Mouse (Mus musculus) cerebellum, adult 2 months (tissue): ENCODE results near the gene Rhox3e. TPM values are rescaled to one million over a fixed set of nuclear protein-coding genes. Genes with fewer than 3 reads are reported as not detected.
"Not testable (repeated sequence)": the region's sequence is repeated elsewhere in the genome, so short reads cannot be mapped to it uniquely, and the experiment has no call there.

Source experiments
- DNase-seq, 2 experiments: peaks; one replicate each; pipeline ENCODE4 v3.0.0; 2021
- H3K27ac ChIP-seq: fragments of 200-500 bp; 2 replicates; pipeline ENCODE4 v1.5.1; 2012; ENCODE audit warnings: low read length, control low read depth, inconsistent platforms; ENCODE audit not compliant: insufficient read depth
- H3K27me3 ChIP-seq: fragments of 200-500 bp; 2 replicates; pipeline ENCODE4 v1.6.1; 2012; ENCODE audit warnings: inconsistent platforms, mild to moderate bottlenecking, low read length, moderate library complexity; ENCODE audit not compliant: control insufficient read depth, insufficient read depth
- H3K4me1 ChIP-seq: fragments of 200-500 bp; 2 replicates; pipeline ENCODE4 v1.6.1; 2011; ENCODE audit warnings: low read length; ENCODE audit not compliant: control insufficient read depth, insufficient read depth
- H3K4me3 ChIP-seq: fragments of 200-500 bp; replicated peaks from 2 replicates; pipeline ENCODE3; 2011; ENCODE audit warnings: mild to moderate bottlenecking, low read depth, low read length, control low read depth; ENCODE audit not compliant: insufficient read depth
- WGBS: fragments of 180-500 bp; shearing (Covaris S2); methylation state at CpG from one replicate; pipeline ENCODE4 v1.1.7; 2018; 5-methylcytosine and 5-hydroxymethylcytosine counted together
- polyA plus RNA-seq: library from polyadenylated mRNA; depleted of rRNA; stranded (reverse); fragments of >200 nt; gene quantifications from 2 replicates; pipeline ENCODE4 v1.2.3, GENCODE M21; 2012; rRNA removed

The Rhox3e gene
- polyA plus RNA-seq, result not detected in 2 replicates

DNA sequence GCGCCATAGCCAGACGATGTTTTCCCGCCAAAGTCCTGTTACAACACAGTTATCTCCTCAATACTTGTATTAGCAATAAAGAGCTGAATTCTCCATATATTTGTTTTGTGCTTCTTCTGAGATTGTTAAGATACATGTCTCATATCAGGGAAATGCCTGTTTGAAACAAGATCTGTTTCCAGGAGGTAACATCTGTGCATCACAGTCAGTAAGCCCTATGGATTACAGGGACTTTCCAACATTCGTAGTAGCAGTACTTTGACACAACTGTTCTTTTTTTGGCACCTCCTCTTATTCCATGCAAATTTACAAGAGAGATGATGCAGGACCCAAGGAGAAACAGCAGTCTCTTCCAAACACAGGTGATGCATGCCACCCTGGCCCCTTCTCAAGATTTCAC is at the start of gene Rhox3e:
Gene Rhox3e, plus strand, starts transcription at position 301 of the 400 bp plus-strand sequence.
- not testable (repeated sequence) for DNase-seq, H3K4me1 ChIP-seq, H3K4me3 ChIP-seq, H3K27me3 ChIP-seq, H3K27ac ChIP-seq
- no CpG with 5 or more reads among the region's 4 CpGs for WGBS

GRCm38 (mm10) chrX:37514059-37514458 is 27.8 kb upstream of the Rhox3e start, which contains the start of gene Rhox4d:
Rhox4d (plus strand) TSS chrX:37514359.
- not testable (repeated sequence) for H3K27ac ChIP-seq, H3K27me3 ChIP-seq, H3K4me3 ChIP-seq, H3K4me1 ChIP-seq, DNase-seq
- 91% methylated on average over 17 of the region's 18 CpGs for WGBS

- H3K4me3 ChIP-seq, DNase-seq, H3K27me3 ChIP-seq, H3K27ac ChIP-seq, H3K4me1 ChIP-seq: not testable (repeated sequence)
- WGBS, result 88% methylated on average over 2 of the region's 8 CpGs
Measured at GRCm38 (mm10) chrX:37530152-37530551, 11.7 kb upstream of the Rhox3e start, which contains the start of gene Rhox2e. Rhox2e (plus strand) TSS chrX:37530452.

DNA sequence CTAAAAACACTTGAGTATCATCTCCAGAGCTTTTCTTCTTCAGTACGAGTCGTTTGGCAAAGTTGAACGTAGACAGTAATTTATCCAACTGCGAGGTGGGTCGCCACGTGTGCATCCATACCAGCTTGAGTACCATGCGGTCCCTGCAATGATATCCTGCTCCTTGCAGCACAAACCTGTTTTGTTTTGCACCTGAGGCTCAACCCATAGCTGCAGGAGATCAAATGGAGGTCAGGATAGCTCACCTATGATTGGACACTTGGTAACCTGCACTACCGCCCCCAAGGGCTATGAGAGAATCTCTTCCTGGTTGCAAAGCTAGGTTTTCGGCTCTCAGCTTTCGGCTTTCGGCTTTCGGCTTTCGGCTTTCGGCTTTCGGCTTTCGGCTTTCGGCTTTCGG is 15.3 kb downstream of the Rhox3e start, which contains the start of gene Rhox4e:
Gene Rhox4e, plus strand, starts transcription at position 301 of the 400 bp plus-strand sequence.
- 95% methylated on average over 10 of the region's 18 CpGs for WGBS
- H3K27me3 ChIP-seq, H3K4me1 ChIP-seq, DNase-seq, H3K4me3 ChIP-seq, H3K27ac ChIP-seq: not testable (repeated sequence)

- not testable (repeated sequence) for H3K27me3 ChIP-seq, H3K27ac ChIP-seq, H3K4me1 ChIP-seq, H3K4me3 ChIP-seq, DNase-seq
- WGBS, result 97% methylated on average over 8 of the region's 8 CpGs
Measured at GRCm38 (mm10) chrX:37571105-37571504, 29.3 kb downstream of the Rhox3e start, which contains the start of gene Rhox2f. Rhox2f (plus strand) TSS chrX:37571405.

GRCm38 (mm10) chrX:37572638-37573037 is 30.8 kb downstream of the Rhox3e start:
- H3K27me3 ChIP-seq, DNase-seq, H3K4me1 ChIP-seq, H3K27ac ChIP-seq, H3K4me3 ChIP-seq: not testable (repeated sequence)
- WGBS, result 19% methylated on average over 2 of the region's 2 CpGs

DNA sequence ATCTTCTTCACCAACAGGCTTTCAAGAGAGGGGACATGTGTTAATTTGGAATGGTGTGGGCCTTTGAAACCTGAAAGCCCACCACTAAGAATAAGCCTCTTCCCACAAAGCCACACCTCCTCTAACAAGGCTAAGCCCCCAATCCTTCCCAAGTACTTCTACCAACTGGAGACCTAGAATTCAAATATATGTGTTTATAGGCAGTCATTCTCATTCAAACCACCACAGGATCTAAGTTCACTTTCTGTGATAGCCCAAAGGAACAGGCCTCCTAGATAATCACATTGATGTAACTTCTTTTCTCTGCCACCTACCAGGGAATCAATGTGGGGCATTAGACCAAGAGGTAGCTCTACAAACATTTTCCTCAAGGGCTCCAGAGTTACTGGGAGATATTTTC is 38.9 kb downstream of the Rhox3e start, which contains the start of gene Rhox3f:
Gene Rhox3f, plus strand, starts transcription at position 301 of the 400 bp plus-strand sequence.
- not testable (repeated sequence) for DNase-seq, H3K4me1 ChIP-seq, H3K27ac ChIP-seq, H3K4me3 ChIP-seq, H3K27me3 ChIP-seq

Other genes with a start within 250 kb of the Rhox3e start
- not detected in 2 replicates for gene Rhox3a2, start 162.0 kb upstream of the Rhox3e start, polyA plus RNA-seq
- not detected in 2 replicates for gene Rhox4a2, start 151.2 kb upstream of the Rhox3e start, polyA plus RNA-seq
- gene Rhox2b, start 130.0 kb upstream of the Rhox3e start, polyA plus RNA-seq, result not detected in 2 replicates
- not detected in 2 replicates for gene Rhox4b, start 109.5 kb upstream of the Rhox3e start, polyA plus RNA-seq
- gene Rhox2c, start 88.3 kb upstream of the Rhox3e start, polyA plus RNA-seq, result not detected in 2 replicates
- gene Rhox3c, start 83.4 kb upstream of the Rhox3e start, polyA plus RNA-seq, result not detected in 2 replicates
- gene Rhox4c, start 61.7 kb upstream of the Rhox3e start, polyA plus RNA-seq, result not detected in 2 replicates
- not detected in 2 replicates for gene Rhox2d, start 48.6 kb upstream of the Rhox3e start, polyA plus RNA-seq
- gene Rhox4d, start 27.7 kb upstream of the Rhox3e start, polyA plus RNA-seq, result not detected in 2 replicates
- not detected in 2 replicates for gene Rhox2e, start 11.6 kb upstream of the Rhox3e start, polyA plus RNA-seq
- not detected in 2 replicates for gene Rhox4e, start 15.4 kb downstream of the Rhox3e start, polyA plus RNA-seq
- not detected in 2 replicates for gene Rhox2f, start 29.4 kb downstream of the Rhox3e start, polyA plus RNA-seq
- not detected in 2 replicates for gene Rhox3f, start 39.0 kb downstream of the Rhox3e start, polyA plus RNA-seq
- not detected in 2 replicates for gene Rhox4f, start 65.7 kb downstream of the Rhox3e start, polyA plus RNA-seq
- gene Rhox3g, start 86.6 kb downstream of the Rhox3e start, polyA plus RNA-seq, result not detected in 2 replicates
- gene Rhox2g, start 101.5 kb downstream of the Rhox3e start, polyA plus RNA-seq, result not detected in 2 replicates
- not detected in 2 replicates for gene Rhox4g, start 109.3 kb downstream of the Rhox3e start, polyA plus RNA-seq
- not detected in 2 replicates for gene Rhox3h, start 126.7 kb downstream of the Rhox3e start, polyA plus RNA-seq
- gene Rhox2h, start 131.3 kb downstream of the Rhox3e start, polyA plus RNA-seq, result not detected in 2 replicates